Mouse (Mus musculus) olfactory bulb, adult 2 months (tissue): ENCODE measurements around the gene Hip1. TPM values are rescaled to one million over a fixed set of nuclear protein-coding genes. Genes with fewer than 3 reads are reported as not detected.

Experiments
- H3K27ac ChIP-seq: fragments of 200-500 bp; 2 replicates; pipeline ENCODE4 v1.5.1; 2012; ENCODE audit warnings: low read depth, low read length; ENCODE audit not compliant: insufficient read depth
- H3K4me1 ChIP-seq: fragments of 200-500 bp; 2 replicates; pipeline ENCODE4 v1.6.1; 2012; ENCODE audit warnings: low read length; ENCODE audit not compliant: control insufficient read depth, insufficient read depth
- H3K4me3 ChIP-seq: fragments of 200-500 bp; 2 replicates; pipeline ENCODE4 v1.5.1; 2012; ENCODE audit warnings: mild to moderate bottlenecking, low read depth, low read length, moderate library complexity; ENCODE audit not compliant: insufficient read depth
- CTCF ChIP-seq: fragments of 200-500 bp; IDR thresholded peaks from 2 replicates; pipeline ENCODE4 v1.5.1; 2012; ENCODE audit warnings: low read depth, mild to moderate bottlenecking, low read length, moderate library complexity; ENCODE audit not compliant: insufficient read depth
- POLR2A ChIP-seq: fragments of 200-500 bp; IDR thresholded peaks from 2 replicates; pipeline ENCODE4 v1.6.1; 2012; ENCODE audit warnings: mild to moderate bottlenecking, low read depth, low read length, moderate library complexity; ENCODE audit not compliant: insufficient read depth
- WGBS: fragments of 180-500 bp; shearing (Covaris S2); methylation state at CpG from one replicate; pipeline ENCODE4 v1.1.7; 2018; 5-methylcytosine and 5-hydroxymethylcytosine counted together
- polyA plus RNA-seq: library from polyadenylated mRNA; stranded (reverse); fragments of >200 nt; gene quantifications from 2 replicates; pipeline ENCODE4 v1.2.4, GENCODE M21; 2012; ENCODE audit warnings: low replicate concordance; ENCODE audit not compliant: missing spikeins, insufficient read depth, insufficient read length

Gene Hip1
- polyA plus RNA-seq, 1 experiment, result 69.9 TPM

DNA sequence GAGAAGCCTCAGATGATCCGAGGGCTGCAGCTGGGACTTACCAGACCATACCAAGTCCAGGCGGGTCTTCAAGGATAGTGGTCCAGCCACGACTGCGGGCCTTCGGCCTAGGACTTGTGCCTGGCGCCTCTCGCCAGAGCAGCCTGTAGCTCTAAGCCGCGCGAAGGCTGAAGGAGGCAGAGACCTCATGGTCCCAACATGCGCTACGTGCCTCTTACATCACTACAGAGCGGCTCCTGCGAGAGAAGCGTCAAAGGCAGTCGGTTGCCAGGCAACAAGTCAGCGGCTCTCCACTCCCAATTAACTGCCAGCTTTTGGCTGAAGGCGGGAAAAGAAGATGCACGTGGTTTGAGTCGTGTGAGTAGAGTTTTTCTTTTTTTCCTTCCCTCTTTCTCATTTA is 140.3 kb downstream of the Hip1 start:
- WGBS, result 24% methylated on average over 20 of the region's 20 CpGs
- TF ChIP-seq POLR2A (no peak), CTCF (no peak)

DNA sequence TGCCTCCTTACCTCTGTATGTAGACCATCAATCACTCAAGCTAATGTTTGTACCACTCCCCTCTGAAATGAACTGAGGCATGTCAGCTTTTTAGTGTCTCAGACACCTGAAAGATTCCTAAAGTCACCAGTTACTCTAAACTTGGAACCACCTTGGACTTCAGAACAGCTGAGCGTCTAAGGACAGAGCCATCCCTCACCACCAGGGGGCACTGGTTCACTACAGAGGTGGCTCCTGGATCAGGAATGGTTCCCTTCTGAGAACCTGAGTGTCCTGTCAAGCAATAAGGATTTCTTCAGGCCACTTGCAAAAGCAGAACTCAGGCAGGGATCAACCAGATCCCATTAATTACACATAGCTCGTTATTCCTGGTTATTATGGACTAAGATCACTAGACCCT is 144.7 kb downstream of the Hip1 start:
- Histone ChIP-seq H3K27ac (no peak overlapping the region), H3K4me3 (no peak overlapping the region), H3K4me1 (peaks cover 7% of the 10 kb centered on the region; the same call in 1 of the 2 replicates)
- 4% methylated on average over 2 of the region's 2 CpGs for WGBS
- 0 out of 2 replicates have a peak, but pooled peaks have one; percentile 34 for TF ChIP-seq CTCF
- TF ChIP-seq POLR2A, result no peak

More for the DNA sequence above, 140.3 kb downstream of the Hip1 start:
- peak overlapping the region; percentile 14; the same call in 1 of the 2 replicates for H3K4me3 ChIP-seq
- H3K27ac ChIP-seq, result no peak overlapping the region
- peaks cover 7% of the 10 kb centered on the region; the same call in 1 of the 2 replicates for H3K4me1 ChIP-seq

DNA sequence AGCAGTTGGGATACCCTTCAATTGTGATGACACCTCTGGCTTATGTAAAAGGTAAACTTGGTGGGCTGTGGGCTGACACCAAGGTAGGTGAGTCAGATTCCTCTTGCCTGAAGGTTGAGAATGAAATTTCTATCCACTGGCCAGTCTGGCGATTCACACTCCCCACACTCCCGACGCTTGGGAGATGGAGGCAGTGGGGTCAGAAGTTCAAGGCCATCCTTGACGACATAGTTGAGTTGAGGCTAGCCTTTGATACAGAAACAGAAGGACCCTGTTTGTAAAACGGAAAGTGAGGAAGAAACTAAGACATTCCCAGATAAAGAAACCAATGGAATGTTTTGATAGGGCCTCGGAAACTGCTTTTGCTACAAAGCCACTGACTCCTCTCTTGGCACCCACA is 145.5 kb downstream of the Hip1 start:
- no peak for TF ChIP-seq CTCF
- TF ChIP-seq POLR2A, result no peak
- H3K4me1 ChIP-seq, result peaks cover under 1% of the 10 kb centered on the region
- WGBS, result 77% methylated on average over 6 of the region's 6 CpGs
- H3K27ac ChIP-seq, result no peak overlapping the region
- no peak overlapping the region for H3K4me3 ChIP-seq

DNA sequence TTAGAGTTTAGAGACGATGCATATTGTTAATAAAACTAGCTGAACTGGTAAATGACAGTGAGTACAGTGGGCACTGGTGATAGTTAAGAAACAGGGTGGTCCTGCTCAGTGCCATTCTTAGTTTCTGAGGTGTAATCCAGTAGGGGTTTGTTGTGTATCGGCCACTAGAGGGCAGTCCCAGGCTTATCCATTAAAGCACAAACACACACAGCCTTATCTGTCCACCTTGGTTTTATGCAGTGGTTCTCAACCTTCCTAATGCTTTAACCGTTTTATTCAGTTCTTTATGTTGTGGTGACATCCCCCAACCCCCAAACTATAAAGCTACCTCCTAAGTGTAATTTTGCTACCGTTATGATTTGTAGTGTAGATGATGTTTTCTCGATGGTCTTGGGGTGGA is 149.1 kb downstream of the Hip1 start:
- Histone ChIP-seq H3K27ac (no peak overlapping the region), H3K4me1 (peaks cover 3% of the 10 kb centered on the region; the same call in 1 of the 2 replicates), H3K4me3 (no peak overlapping the region)
- 44% methylated on average over 5 of the region's 5 CpGs for whole genome bisulfite sequencing
- TF ChIP-seq CTCF, result no peak

DNA sequence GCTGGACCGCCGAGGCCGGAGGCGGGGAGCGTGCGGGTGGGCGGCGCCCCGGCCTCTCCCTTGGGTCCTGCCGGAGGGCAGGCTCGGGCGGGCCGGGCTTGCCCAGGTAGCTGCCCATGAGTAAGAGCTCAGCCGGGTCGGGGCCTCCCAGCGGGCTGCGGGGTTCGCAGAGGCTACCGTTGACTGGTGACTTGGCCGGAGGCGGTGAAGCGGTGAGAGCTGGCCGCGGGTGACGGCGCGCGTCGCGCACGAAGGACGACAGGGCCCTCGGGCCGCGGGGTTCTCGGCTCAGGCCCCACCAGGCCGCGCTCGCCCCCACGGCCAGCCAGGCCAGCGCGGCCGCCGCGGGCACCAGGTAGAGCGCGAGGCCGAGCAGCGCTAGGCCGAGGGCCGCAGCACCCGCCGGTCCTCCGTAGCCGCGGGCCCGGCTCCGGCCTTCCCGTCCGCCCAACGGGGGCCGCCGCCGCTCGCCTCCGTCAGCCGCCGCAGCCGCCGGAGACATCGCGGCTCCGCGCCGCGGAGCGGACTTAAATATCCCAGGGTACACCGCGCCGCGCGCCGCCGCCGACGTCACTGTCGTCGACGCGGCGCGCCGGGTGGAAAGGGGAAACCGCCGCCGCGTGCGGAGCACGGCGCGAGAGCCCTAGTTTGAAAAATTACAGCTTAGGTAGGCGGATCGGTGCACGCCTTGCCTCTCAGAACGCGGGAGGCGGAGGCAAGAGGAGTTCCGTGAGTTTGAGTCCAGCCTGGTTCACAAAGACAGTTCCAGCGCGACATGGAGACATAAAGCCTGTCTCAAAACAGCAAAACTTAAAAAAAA is 150.7 kb downstream of the Hip1 start, which contains the start of gene Pom121:
TSS of gene Pom121 (minus strand) at position 543 of the 820 bp plus-strand sequence.
- under 1% methylated on average over 95 of the region's 110 CpGs for WGBS
- H3K27ac ChIP-seq, result peak within 1 kb of the TSS; percentile 24; the same call in 1 of the 2 replicates
- H3K4me1 ChIP-seq, result peaks cover 3% of the 10 kb centered on the region; the same call in 1 of the 2 replicates
- peak within 1 kb of the TSS; percentile 98 for H3K4me3 ChIP-seq
- TF ChIP-seq POLR2A (peak; percentile 93), CTCF (no peak)

DNA sequence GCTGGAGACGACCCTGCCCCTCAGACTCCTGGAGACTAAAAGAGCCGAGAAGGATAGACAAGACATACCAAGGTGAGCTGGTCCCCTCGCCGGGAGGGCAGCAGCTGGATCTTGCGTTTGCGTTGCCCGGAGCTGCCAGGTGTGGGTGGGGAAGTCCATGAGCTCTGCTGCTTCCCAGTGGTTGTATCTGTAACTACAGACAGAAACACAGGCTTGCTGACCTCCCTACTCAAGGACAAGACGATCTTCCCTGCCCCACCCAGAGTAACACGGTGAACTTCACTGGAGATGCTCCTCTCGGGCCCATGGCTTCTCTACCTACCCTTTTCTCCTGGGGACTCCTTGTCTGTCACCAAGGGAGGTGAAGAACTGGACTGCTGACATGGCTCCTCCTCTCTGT is 161.1 kb downstream of the Hip1 start:
- H3K4me1 ChIP-seq, result no peaks in the 10 kb centered on the region
- 79% methylated on average over 10 of the region's 10 CpGs for WGBS
- TF ChIP-seq POLR2A, result no peak
- TF ChIP-seq CTCF, result no peak
- H3K27ac ChIP-seq, result no peak overlapping the region
- no peak overlapping the region for H3K4me3 ChIP-seq

DNA sequence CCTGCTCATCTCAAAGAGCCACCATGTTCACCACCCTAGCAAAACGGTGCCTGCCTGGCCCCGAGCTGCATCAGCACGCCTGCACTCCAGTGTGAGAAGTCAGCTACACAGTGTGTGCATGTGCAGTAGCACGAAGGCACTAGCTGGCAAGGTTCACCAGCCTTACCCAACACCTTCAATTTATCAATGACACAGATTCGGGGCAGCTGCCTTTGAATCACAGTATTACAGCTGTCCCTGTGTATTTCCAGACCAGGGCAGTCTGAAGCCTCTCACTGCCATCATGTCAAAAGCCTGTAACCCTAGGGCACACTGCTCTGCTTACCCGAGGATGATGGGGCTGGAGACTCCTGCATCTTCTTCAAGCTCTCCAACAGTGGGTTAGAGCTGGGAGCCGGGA is 162.2 kb downstream of the Hip1 start:
- H3K27ac ChIP-seq, result no peak overlapping the region
- H3K4me3 ChIP-seq, result no peak overlapping the region
- TF ChIP-seq CTCF, result no peak
- no peaks in the 10 kb centered on the region for H3K4me1 ChIP-seq
- 88% methylated on average over 7 of the region's 7 CpGs for WGBS

DNA sequence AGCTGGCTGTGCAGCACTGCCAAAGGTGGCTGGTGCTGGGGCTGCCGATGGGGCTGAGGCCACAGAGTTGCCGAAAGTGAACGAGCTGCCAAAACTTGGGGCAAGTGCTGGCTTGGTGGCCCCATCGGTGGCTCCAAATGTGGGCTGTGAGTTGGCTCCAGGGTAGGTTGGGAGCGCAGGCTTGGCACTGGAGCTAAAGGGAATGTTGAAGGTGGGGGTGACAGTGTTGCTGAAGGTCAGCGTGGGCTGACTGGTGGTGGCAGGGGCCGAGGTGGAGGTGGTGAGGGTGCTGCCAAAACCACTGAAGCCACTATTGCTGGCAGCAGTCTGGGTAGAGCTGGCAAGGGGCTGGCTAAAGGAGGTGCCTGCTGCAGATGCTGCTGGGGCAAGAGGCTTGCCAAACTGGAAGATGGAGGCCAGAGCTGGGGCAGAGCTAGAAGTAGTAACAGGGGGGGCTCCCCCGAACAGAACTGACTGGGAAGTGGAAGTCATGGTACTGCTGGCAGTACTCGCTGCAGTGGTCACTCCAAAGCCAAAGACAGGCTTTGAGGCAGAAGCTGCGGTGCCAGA is 163.5 kb downstream of the Hip1 start:
- TF ChIP-seq POLR2A (no peak), CTCF (no peak)
- no peak overlapping the region for H3K27ac ChIP-seq
- WGBS, result 88% methylated on average over 10 of the region's 10 CpGs
- no peaks in the 10 kb centered on the region for H3K4me1 ChIP-seq
- H3K4me3 ChIP-seq, result no peak overlapping the region

DNA sequence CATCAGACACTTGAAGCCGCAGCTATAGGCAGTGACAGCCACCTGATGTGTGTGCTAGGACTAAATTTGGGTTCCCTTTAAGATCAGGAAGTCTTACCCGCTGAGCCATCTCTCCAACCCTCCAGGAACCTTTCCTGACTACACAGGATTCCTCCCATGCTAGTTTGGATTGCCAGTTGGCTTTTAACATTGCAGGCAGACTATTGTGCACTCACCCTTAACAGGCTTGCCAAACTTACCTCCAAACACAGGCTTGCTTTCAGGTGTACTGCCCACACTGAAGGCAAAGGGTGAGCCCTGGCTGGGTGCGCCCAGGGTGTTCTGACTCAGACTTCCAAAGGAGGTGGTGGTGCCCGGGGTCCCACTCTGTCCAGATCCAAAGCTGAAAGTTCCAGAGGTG is 164.2 kb downstream of the Hip1 start:
- TF ChIP-seq POLR2A (no peak), CTCF (no peak)
- no peak overlapping the region for H3K4me3 ChIP-seq
- no peaks in the 10 kb centered on the region for H3K4me1 ChIP-seq
- no peak overlapping the region for H3K27ac ChIP-seq
- 91% methylated on average over 4 of the region's 4 CpGs for WGBS
